Mouse (Mus musculus) thymus, postnatal 25 days (tissue): ENCODE measurements around the gene Zfp119b.
A peak's percentile ranks its signal among the peaks of the same experiment; 100 is the strongest.

Source experiments
- DNase-seq: peaks from one replicate; pipeline ENCODE4 v3.0.0; 2022

Zfp119b gene

DNA sequence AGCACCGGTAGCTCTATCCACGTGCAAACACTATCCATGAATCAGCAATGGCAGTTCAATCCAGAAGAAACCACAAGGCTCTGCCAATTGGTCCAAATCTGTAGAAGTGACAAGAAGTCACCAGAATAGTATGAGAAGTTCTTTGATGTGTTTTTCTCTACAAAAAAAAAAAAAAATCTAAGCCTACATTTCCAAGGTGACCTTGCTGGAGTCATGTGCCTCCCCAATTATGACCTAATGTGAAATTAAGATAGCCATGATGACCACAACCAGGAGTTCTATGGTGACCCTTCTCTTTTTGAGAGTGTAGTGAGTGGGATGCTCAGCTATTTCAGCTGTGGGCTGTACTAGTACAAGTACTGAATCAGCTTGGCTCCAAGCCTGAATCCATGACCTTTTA is at the start of gene Zfp119b:
Gene Zfp119b (minus strand): TSS at position 101 of the 400 bp plus-strand sequence.
- DNase-seq = no peak

DNA sequence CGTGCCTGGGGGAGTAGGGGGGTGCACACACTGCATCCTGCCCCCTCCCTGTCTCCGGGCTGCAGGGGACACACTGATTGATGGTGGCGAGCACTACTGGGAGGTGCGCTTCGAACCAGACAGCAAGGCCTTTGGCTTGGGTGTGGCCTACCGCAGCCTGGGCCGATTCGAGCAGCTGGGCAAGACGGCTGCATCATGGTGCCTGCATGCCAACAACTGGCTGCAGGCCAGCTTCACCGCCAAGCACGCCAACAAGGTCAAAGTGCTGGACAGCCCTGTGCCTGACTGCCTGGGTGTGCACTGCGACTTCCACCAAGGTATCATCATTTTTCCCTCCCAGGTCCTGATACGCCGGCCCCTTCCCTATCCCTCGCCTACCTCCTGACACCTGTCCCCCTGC is 46.7 kb upstream of the Zfp119b start:
- no peak for DNase-seq

DNA sequence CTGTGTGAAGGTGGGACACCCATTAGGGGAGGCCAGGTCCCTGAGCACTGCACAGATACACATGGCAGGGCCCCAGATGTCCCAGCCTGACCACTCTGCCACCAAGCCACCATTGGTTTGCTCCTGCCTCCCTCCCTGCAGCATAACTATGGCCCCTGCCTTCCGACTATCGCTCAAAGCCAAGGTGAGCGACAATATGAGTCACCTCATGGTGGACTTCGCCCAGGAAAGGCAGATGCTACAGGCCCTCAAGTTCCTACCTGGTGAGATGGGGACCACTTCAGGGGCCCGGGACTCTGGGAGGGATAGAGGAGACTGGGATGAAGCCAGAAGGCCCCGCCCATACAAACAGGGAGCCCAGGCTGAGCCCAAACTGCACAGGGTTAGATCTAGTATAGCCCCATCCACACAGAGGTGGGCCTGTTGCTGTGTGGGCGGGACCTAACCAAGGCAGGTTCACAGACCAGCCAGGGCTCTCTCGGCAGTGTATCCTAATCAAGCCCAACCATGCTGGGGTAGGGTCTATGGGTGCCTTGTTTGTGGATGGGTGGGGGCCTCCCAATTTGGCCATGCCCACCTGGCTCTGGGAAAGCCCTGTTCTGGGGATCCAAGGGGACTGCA is 41.1 kb upstream of the Zfp119b start:
- no peak for DNase-seq

DNA sequence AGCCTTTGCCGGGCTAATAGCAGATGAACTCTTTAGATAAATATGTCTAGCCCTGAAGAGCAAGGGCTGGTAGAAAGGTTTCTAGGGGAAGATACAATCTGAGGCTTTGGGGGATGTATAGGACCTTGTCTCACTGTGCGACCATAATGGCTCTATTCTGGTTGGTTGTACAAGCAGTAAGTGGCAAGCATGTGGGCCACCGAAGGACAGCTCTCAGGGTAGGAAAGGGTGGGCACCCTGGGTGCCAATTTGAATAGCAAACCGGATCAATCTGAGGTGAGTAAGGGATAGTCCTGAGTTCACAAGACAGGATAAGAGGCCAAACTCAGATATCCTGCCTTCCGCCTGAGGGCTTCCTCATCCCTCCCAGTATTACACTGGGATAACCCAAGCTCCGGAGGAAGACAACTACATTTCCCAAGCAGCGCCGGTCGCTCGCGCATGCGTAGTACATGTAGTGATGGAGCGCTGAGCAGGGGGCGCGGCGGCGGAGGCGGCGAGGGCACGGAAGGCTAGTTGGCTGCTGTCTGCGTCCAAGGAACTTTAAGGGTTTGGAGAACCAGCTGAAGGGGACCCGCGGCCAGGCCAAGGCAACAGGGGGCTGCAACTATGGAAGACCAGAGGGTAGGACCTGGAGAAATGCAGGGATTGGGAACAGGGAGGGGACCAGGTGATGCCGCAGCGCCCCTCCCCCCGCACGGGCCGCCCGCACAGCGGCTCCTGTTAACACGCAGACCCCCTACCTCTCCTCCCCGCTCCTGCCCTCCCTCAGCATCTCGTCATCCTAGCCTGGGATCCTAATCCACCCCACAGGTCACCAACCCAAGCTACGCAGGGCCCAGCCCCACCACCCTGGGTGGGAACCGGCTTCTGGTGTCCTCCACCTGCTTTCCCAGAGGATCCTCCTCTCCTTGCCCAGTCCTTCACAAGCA is 37.0 kb upstream of the Zfp119b start, which contains the start of gene Fsd1:
Gene Fsd1 (plus strand): TSS at position 480 of the 932 bp plus-strand sequence.
- DNase-seq = peak; percentile 32

DNA sequence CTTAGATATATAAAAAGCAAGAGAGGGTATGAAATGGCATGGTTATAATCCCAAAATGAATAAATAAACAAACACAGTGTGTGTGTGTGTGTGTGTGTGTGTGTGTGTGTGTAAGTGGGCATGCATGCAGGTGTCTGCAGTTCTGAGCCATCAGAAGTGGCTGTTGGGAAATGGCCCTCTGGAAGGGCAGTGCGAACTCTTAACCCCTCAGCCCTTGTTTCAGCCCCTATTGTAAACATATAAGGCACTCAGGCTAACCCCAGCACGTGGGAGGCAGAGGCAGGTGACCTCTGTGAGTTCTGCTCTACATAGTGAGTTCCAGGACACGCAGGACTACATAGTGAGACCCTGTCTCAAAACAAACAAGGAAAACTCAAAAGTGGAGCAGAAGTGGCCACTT is 28.0 kb upstream of the Zfp119b start:
- DNase-seq = no peak

DNA sequence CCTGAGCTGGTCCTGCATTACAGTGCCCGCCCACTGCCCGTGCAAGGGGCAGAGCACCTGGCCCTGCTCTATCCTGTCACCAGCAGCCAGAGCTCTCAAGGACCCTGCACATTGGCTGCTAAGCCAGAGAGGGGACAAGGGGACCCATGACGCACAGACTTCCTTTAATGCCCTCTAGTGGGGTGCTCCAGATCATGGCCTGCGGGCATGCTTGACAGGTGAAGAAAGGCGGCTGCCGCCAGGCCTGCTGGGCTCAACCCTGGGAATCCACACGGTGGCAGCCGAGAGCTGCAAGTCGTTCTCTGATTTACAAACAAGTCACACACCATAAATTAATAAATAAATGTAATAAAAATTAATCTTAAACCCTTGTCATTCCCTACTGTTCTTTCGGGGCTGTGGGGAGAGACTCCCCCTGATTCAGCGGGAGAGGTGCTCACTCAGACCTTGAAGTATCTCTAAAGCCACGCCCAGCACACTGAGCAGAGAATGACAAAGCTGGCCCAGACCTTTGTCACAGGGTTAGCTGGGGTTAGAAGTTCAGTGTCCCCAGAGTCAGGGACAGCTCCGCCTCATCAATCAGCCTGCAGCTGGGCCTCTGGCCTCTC is 27.1 kb upstream of the Zfp119b start:
- peak; percentile 74 for DNase-seq

DNA sequence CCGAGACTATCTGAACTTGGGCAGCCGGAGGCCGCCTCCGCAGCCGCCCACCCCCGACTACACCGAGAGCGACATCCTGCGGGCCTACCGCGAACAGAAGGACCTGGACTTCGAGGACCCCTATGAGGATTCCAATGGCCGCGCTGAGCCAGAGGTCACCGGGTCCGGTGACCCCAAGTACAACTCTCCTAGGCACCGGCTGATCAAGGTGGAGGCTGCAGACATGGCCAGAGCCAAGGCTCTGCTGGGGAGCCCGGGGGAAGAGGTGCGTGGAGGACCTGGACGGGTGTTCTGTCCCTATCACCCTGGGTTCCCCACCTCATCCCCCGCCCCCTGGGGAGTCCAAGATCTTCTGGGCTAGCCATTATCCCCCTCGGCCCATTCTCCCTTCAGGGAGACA is 22.2 kb upstream of the Zfp119b start:
- no peak for DNase-seq

DNA sequence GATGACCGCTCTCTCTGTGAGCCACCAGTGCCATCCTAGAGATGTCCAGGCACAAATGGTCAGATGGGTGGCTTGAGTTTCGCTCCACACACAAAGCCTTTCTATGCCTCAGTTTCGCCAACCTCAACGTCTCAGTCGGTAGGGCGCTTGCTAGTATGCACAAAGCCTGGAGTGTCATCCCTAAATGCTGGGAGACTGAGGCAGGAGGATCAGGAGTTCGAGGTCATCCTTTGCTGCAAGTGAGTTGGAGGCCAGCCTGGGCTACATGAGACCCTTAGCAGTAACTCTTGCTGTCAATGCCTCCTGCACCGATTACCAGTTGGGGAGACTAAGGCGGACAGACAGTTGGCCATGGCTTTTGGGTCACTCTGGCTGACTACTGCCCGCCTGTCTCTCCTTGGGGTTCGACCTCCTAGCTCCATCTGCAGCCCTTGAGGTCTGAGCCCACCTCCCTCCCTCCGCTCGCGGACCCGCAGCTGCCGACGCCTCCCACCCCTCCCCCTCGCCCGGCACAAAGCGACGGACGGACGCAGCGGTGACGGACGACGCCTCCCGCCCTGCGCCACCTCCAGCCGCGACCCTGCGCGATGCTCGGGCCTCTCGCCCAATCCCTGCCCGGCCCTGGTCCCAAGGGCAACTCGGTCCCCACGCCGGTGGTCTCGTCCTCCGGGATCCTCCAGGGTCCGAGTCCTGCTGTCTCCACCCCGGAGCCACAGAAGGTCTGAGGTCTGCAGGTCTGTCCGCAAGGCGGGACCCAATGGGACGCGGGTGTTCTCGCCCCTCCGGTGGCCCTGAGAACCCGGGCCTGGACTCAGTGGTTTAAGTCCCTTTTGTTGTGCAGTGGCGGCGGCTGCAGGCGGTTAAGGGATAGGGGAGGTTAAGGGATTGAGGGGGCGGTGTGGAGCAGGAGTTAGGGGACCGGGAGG is 20.9 kb upstream of the Zfp119b start, which contains the start of gene Shd:
Gene Shd (plus strand): TSS at position 502 of the 926 bp plus-strand sequence.
- no peak for DNase-seq

DNA sequence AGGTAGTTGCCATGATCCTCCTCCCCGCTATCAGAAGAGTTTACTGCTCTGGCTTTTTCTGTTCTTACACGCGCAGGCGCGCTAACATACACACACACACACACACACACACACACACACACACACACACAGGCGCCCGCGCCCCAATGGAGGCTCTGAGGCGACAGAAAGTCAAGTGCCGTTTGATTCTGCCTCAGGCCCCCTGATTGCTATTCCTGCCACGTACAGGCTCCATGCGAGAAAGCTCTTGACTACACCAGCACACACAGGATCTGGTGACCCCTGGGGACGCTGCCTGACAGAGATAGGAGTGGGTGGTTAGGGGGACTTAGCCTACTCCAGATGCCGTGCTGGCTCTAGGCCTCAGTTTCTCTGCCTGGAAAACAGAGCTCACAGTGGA is 20.3 kb upstream of the Zfp119b start:
- no peak for DNase-seq

DNA sequence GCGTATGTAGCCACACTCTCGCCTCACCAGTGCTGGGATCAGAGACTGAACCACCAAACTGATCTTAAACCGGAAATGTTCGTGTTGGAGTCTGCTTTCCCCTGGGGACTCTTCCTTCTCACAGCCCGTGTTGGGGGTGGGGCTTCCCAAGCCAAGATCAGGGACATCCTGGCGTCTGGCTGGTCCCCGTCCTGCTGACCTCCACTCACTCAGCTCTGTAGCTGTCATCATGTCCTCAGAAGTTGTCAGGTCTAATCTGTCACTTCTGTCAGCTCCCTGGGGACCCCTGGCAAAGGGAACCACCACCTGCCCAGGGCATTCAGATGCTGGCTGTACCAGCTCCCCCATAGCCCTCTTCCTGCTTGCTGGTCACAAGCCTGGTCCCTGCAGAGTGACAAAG is 18.9 kb upstream of the Zfp119b start:
- DNase-seq = no peak

DNA sequence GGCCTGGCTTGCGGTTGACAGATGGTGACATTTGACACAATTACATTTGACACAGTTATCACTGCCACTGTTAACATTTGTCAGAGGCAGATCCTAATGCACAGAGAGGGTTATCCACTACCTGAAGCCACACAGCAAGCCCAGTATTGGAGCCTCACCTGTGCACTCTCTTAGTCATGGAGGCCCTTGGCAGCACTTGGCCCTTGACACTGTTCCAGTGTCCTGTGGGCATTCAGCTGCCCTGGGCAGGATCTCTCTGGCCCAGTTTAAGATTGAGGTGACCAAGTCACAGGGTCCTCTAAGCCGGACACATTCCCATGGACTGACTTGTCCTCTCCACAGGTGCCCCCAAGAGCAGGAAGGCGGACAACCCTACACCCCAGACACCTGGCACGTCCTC is 17.9 kb upstream of the Zfp119b start:
- no peak for DNase-seq

DNA sequence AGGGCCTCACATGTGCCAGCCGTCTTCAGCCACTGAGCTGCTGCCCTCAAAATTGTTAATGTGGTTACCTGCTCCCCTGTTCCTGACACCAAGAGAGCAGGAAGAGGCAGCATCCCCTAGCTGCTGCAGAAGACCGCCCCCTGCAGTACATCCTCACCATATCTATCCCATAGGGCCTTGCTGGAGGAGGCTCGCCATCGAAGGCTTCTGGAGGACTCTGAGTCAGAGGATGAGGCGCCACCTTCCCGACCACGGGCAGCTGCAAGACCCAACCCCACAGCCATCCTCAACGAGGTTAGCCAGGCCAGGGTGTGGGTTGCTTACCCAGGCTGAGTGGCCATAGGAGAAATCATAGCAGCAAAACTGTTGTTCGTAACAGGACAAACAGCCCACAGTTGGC is 15.7 kb upstream of the Zfp119b start:
- no peak for DNase-seq

DNA sequence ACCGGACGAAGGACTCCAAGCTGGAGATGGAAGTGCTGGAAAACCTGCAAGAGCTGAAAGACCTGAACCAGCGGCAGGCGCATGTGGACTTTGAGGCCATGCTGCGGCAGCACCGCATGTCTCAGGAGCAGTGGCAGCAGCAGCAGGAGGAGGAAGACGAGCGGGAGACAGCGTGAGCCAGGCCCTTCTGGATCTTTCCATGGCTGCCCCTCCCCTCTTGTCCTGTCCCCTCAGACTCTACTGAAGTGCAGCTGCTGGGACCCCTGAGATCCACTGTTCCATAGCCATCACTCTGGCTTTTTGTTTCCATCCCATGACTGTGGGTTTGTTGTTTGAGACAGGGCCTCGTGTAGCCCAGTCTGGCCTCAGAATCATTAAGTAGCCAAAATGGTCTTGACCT is 15.2 kb upstream of the Zfp119b start:
- no peak for DNase-seq

DNA sequence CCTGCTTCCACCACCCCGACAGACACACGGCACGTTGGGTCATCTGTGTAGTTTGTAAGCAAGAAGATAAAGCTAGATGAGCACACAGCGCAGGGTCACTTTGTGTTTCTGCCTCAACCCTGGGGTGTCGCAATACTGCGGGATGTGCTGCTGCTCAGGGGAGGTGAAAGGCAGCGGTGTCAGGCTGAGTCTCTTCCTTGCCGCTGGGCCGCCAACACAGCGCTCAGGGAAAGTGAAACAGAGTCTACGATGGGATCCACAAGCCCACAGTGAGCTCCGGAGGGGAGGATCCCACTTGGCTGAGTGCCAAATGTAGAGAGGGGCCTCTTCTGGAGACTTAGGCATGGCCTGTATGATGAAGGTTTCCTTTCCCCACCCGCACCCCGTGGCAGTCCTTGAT is 13.9 kb upstream of the Zfp119b start:
- no peak for DNase-seq

DNA sequence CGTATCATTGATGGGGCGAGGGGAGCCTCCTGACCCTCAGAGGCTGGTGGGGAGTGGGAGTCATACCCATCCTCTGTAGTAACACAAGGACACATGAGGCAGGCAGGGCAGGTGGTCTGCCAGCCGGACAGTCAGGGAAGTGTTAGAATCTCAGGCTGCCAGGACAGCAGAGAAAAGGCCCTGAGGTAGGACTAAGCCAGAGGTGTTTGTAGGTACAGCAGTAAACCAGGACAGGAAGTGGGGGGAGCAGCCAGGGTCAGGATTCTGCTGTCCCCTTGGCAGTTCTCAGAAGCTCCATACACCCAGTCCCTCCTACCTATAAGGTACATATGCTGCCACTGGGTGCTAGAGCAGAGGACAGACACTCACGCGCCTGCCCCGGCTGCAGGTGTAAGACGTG is 12.3 kb upstream of the Zfp119b start:
- no peak for DNase-seq

DNA sequence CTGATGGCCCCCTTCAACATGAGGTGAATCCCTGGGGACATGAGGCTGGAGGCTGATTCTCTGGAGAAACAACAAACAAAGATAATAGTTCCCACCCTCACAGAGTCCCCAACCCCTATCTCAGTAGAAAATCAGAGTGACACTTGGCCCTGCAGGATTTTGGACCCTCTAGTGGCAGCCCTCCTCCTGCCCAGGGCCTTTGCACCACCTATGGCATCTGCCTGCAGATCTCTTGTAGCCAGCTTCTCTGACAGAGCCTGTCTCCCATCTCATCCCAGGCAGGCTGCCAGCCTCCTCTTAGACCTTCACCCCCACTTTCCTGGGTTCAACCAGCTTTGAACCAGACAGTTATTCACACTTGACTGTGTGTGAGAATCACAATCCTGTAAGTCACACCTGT is 11.5 kb upstream of the Zfp119b start:
- no peak for DNase-seq

DNA sequence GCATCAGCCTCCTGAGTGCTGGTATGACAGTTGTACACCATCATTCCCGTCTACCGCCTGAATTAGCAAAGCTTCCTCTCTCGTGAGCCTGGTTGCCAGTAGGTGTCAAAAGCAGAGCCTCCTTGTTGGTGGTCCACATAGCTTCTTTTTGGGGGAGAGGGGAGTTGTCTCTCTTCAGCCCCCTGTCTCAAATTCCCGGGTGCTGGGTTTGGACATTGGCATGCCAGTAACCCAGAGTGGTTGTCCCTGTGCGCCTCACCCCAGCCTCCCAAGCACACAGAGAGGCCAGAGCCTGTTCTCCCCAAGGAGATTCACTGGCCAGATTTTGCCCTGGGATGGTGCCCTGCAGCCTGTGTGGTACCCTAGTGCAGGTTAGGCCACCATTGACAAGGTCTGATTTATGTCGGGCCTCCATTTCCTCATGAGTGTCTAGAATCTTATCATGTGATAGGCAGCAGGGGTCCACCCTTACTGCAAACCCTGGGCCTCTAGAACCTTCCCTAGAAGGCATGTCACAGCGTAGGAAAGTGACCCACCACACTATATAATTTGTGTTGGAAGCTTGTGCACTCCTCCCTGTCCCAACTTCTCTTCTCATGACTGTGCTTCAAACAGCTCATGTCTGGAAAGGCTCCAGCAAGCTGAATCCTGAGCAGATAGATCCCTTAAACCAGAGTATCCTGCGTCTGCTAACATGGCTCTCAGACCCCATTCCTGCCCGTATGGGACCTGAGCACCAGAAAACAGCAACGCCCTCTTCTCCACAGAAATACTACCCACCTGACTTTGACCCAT is 10.8 kb upstream of the Zfp119b start:
- no peak for DNase-seq

DNA sequence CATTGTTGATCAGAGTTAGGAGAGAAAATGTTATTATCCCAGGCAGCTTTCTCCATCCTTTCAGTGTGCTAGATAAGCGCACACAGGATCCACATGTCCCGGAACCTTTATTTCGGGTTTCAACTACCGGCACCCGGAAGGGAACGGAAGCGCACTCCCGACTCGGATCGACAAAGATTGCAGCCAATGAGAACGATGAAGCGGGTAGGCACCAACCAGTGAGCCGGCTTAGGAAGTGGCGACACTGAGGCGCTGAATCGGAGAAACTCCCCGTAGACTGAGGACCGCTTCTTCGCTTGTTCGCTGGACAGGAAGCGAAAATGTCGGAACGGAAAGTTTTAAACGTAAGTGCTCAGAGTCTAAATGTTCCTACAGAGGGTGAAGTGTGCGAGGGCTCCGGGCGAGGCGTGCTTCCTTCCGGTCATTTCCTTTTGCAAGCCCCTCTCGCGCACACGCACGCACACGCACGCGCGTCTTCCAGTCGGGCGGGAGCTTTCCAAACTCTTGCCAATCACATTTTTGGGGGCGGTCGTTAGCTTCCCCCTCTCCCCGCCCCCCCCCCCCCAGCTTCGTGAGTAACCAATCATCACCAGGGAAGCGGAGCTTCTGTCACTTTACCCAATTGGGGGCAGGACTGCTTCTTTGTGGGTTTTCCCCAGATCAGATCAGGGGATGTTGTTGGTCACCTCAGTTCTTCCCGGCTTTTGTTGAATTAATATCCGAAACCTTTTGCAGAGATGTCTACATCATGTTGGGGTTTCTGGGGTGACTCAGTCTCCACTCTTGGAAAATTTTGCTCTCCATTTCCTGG is 9.8 kb upstream of the Zfp119b start, which contains the start of gene Yju2:
Gene Yju2 (plus strand): TSS at position 182 of the 811 bp plus-strand sequence.
- peak; percentile 92 for DNase-seq

DNA sequence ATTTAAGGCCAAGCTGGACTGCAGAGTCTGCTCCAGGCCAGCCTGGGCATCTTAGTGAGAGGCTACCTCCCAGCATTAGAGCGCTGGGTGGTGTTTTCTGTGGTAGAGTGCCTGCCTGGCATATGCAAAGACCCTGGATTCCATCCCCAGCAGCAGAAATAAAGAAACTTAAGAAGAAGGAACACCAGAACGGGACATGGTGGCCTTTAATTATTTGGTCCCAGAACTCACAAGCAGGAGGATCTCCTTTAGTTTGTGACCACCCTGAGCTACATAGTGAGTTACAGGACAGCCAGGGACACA is 9.2 kb upstream of the Zfp119b start:
- no peak for DNase-seq

DNA sequence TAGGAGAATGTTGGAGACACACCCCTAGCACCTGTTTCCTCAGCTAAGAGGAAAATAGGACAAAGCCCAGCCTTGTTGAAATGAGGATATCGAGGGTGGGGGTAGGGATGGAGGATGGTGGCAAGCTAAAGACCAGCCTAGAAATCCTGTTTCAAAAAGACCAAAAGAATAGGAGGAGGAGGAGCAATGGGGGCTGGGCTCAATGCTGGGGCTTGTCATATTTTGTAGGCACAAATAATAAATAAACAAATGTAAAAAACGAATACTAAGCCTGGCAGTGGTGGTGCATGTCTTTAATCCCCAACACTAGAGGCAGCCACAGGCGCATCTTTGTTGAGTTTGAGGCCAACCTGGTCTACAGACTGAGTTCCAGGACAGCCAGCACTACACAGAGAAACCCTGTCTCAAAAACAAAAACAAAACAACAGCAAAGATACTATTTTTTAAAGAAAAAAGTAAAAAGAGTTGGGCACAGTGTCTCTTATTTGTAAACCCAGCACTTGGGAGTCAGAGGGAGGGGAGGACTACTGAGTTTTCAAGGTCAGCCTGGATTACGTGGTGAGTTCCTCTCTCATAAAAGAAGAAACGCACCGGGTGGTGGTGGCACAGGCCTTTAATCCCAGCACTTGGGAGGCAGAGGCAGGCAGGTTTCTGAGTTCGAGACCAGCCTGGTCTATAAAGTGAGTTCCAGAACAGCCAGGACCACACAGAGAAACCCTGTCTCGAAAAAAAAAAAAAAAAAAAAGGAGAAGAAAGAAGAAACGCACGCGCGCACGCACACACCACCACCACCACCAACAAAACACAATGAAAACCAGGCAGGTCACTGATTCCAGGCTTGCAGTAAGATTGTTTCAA is 8.7 kb upstream of the Zfp119b start:
- no peak for DNase-seq
